8 mouse cellular contexts compared by ENCODE assay signal in the genomic region with DNA sequence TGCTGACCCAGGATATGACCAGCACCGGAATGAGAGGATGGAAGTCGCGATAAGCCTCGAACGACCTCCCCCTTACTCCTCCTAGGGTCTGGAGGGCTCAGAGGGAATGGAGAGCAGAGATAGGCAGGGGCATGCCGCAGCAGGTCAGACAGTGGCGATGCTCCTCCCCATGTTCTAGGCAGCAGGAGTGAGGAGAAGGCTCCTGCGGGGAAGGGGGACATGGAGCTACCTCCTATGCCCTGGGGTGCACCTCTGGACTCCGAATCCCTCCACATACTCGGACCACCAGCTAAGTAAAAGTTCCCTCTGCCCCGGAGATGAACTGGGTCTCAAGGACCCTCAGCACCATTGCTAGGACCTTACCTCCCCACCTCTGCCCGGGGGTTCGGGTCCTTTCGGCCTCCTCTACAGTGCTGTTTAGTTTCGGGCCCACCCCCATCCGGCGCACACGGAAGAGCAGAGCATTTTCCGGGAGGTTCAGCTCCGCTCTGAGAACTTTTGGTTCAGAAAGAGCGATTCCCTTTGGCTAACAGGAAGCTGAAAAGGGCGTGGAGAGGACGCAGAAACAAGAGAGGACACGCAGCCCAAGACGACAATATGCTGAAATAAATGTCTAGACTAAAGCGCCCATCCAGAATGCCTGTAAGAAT. TPM values are rescaled to one million over a fixed set of nuclear protein-coding genes. Genes with fewer than 3 reads are reported as not detected.
A peak's percentile ranks its signal among the peaks of the same experiment; 100 is the strongest.
DNase-seq lines count a peak whose midpoint lies in the region; ATAC-seq and TF ChIP-seq lines count a peak whose summit lies in the region.

No protein-coding gene starts in this region.

- ATAC-seq in forebrain, embryonic 16.5 days: peak; percentile 65
- ATAC-seq in intestine, embryonic 14.5 days (replicated peaks; ENCODE audit: low FRiP score, low TSS enrichment, low read depth): peak; percentile 8
- ATAC-seq in neural tube, embryonic 14.5 days (ENCODE audit: low read depth): peak; percentile 63

- H3K9me3 ChIP-seq in forebrain, embryonic 16.5 days (ENCODE audit: control insufficient read depth, low read length): no peaks in the 10 kb centered on the region
- H3K9me3 ChIP-seq in intestine, embryonic 14.5 days (ENCODE audit: control insufficient read depth, low read length): no peaks in the 10 kb centered on the region
- H3K9me3 ChIP-seq in neural tube, embryonic 14.5 days (ENCODE audit: control insufficient read depth, low read length): no peaks in the 10 kb centered on the region

- peak overlapping the region; percentile 64 for H3K4me3 ChIP-seq in forebrain, embryonic 16.5 days (replicated peaks; ENCODE audit: low read length)
- peak overlapping the region; percentile 51 for H3K4me3 ChIP-seq in intestine, embryonic 14.5 days (ENCODE audit: low read depth, low read length)
- H3K4me3 ChIP-seq in lung, adult 2 months (replicated peaks; ENCODE audit: extremely low read depth, low read depth, low read length): peak overlapping the region; percentile 75
- H3K4me3 ChIP-seq in neural tube, embryonic 14.5 days (ENCODE audit: low read depth, low read length): peak overlapping the region; percentile 59

- H3K27ac ChIP-seq in forebrain, embryonic 16.5 days (ENCODE audit: low read length): no peak overlapping the region
- peak overlapping the region; percentile 59; the same call in 1 of the 2 replicates for H3K27ac ChIP-seq in intestine, embryonic 14.5 days (ENCODE audit: low read depth)
- H3K27ac ChIP-seq in neural tube, embryonic 14.5 days (ENCODE audit: low read depth, low read length): no peak overlapping the region

- 0 out of 2 replicates have a peak, but pooled peaks have one; percentile 21 for TF ChIP-seq POLR2A in lung, adult 2 months (IDR thresholded peaks at IDR 0.05; ENCODE audit: borderline replicate concordance, extremely low read depth, low read depth, low read length)

- peak; percentile 27 for DNase-seq in thymus, postnatal 14 days
- DNase-seq in thymus, postnatal 0 days (ENCODE audit: low spot score): no peak
- DNase-seq in intestine, embryonic 14.5 days (ENCODE audit: low spot score): peak; percentile 80
- DNase-seq in lung, adult 2 months: peak; percentile 28
- DNase-seq in left cerebral cortex, postnatal 25 days (ENCODE audit: low spot score in 2 of 2): no peak
- DNase-seq in layer of hippocampus, adult 11-12 months (ENCODE audit: low spot score): no peak

- H3K36me3 ChIP-seq in forebrain, embryonic 16.5 days (ENCODE audit: control insufficient read depth, insufficient read depth): no peaks in the 10 kb centered on the region
- H3K36me3 ChIP-seq in intestine, embryonic 14.5 days (ENCODE audit: control insufficient read depth, insufficient read depth, low read length): no peaks in the 10 kb centered on the region
- no peaks in the 10 kb centered on the region for H3K36me3 ChIP-seq in neural tube, embryonic 14.5 days (ENCODE audit: control insufficient read depth, insufficient read depth, low read length)

- H3K9ac ChIP-seq in forebrain, embryonic 16.5 days (replicated peaks; ENCODE audit: low read depth, low read length): peak overlapping the region; percentile 68
- peak overlapping the region; percentile 58 for H3K9ac ChIP-seq in intestine, embryonic 14.5 days (ENCODE audit: low read length)
- peak overlapping the region; percentile 55 for H3K9ac ChIP-seq in neural tube, embryonic 14.5 days (replicated peaks; ENCODE audit: low read depth, low read length)

- no peaks in the 10 kb centered on the region for H3K27me3 ChIP-seq in forebrain, embryonic 16.5 days (replicated peaks; ENCODE audit: control insufficient read depth, insufficient read depth, low read length)
- no peaks in the 10 kb centered on the region for H3K27me3 ChIP-seq in intestine, embryonic 14.5 days (replicated peaks; ENCODE audit: control insufficient read depth, insufficient read depth, low read length)
- no peaks in the 10 kb centered on the region for H3K27me3 ChIP-seq in neural tube, embryonic 14.5 days (ENCODE audit: control insufficient read depth, insufficient read depth, low read length)

- 4% methylated on average over 26 of the region's 26 CpGs for WGBS in forebrain, embryonic 16.5 days
- 3% methylated on average over 26 of the region's 26 CpGs for WGBS in intestine, embryonic 14.5 days
- 6% methylated on average over 26 of the region's 26 CpGs for WGBS in lung, adult 2 months
- 3% methylated on average over 26 of the region's 26 CpGs for WGBS in neural tube, embryonic 14.5 days

- TF ChIP-seq CTCF in lung, adult 2 months (IDR thresholded peaks at IDR 0.05; ENCODE audit: insufficient read depth, low read length): no peak

- intact Hi-C loops in left cerebral cortex, postnatal 25 days (cut with DNase I): loop anchor here (2.0 kb wide), 3 partner anchors 47 to 381 kb away; no protein-coding TSS in a partner anchor

- peaks cover 16% of the 10 kb centered on the region for H3K4me1 ChIP-seq in forebrain, embryonic 16.5 days (replicated peaks; ENCODE audit: control insufficient read depth, insufficient read depth, low read length)
- peaks cover 8% of the 10 kb centered on the region for H3K4me1 ChIP-seq in intestine, embryonic 14.5 days (replicated peaks; ENCODE audit: control insufficient read depth, insufficient read depth, low read length)
- H3K4me1 ChIP-seq in lung, adult 2 months (ENCODE audit: control insufficient read depth, insufficient read depth, low read length): peaks cover 5% of the 10 kb centered on the region
- no peaks in the 10 kb centered on the region for H3K4me1 ChIP-seq in neural tube, embryonic 14.5 days (ENCODE audit: control insufficient read depth, insufficient read depth, low read length)

- peak overlapping the region; percentile 89 for H3K4me2 ChIP-seq in forebrain, embryonic 16.5 days (ENCODE audit: low read length)
- peak overlapping the region; percentile 94 for H3K4me2 ChIP-seq in intestine, embryonic 14.5 days (ENCODE audit: low read length)
- peak overlapping the region; percentile 80 for H3K4me2 ChIP-seq in neural tube, embryonic 14.5 days (ENCODE audit: low read depth, low read length)

RNA-seq across cellular contexts. Expression of a gene that starts 7.1 kb away (rescaled TPM):
- 1.4 and 2.2 TPM in 2 replicates for polyA plus RNA-seq in thymus, postnatal 0 days (2015; fragmentation: Nextera tagmentation; extraction: Ambion mirVana)
- 2.4 and 2.8 TPM in 2 replicates for polyA plus RNA-seq in forebrain, embryonic 16.5 days (2015; fragmentation: Nextera tagmentation; extraction: Ambion mirVana)
- polyA plus RNA-seq in intestine, embryonic 14.5 days (2014; fragmentation: Nextera tagmentation; extraction: Ambion mirVana): 2.0 and 2.1 TPM in 2 replicates
- polyA plus RNA-seq in lung, adult 2 months (2012; rRNA removed): 3.7 and 6.2 TPM in 2 replicates
- polyA plus RNA-seq in neural tube, embryonic 14.5 days (2014; fragmentation: Nextera tagmentation; extraction: Ambion mirVana): 4.1 and 17.9 TPM in 2 replicates
- 10 to 100 TPM; 79.4 to 84.9 TPM for total RNA-seq in left cerebral cortex, postnatal 25 days (2021)

Comparison
In these comparisons a context has a peak if more than half of its experiments do, and no peak if none do; other contexts are left out.
1. DNase-seq: peak in thymus, postnatal 14 days (single experiment), intestine, embryonic 14.5 days (single experiment) and lung, adult 2 months (single experiment); none in thymus, postnatal 0 days (single experiment), left cerebral cortex, postnatal 25 days (0 of 2) and layer of hippocampus, adult 11-12 months (single experiment).
2. ATAC-seq: peak in every context shown above with its lines; median percentile 65 in forebrain, embryonic 16.5 days; 63 in neural tube, embryonic 14.5 days; 8 in intestine, embryonic 14.5 days.
3. Peak in every context shown above with its lines, with median percentiles within 50 percentile points of each other: H3K4me2 ChIP-seq, H3K4me3 ChIP-seq and H3K9ac ChIP-seq.